Mouse (Mus musculus) C2C12 (cell line): Measurements from ENCODE around the gene Slc16a10.

Source experiments
- CEBPB ChIP-seq: IDR thresholded peaks from one replicate; pipeline ENCODE4 v1.6.1; 2011; ENCODE audit warnings: low read depth, mild to moderate bottlenecking, control low read depth, moderate library complexity
- CTCF ChIP-seq: IDR thresholded peaks from one replicate; pipeline ENCODE4 v1.5.1; 2011; ENCODE audit not compliant: control insufficient read depth, insufficient read depth, insufficient read length

DNA sequence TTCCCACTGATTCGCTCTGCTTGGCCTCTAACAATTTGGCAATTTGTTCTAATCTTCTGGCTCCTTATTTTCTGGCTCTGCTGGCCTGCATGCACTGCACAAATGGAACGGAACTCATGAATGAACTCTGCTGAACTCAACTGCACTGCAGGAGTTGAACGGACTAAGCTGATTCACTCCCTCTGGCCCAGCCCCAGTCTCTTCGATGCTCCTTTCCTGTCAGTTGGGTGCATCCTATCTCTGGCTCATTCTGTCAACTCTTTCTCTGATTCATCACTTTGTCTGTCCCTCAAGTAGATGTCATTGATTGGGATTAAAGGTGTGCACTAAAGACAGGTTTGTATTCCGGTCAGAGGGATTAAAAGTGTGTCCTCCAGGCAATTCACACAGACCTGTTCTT is 115.5 kb downstream of the Slc16a10 start:
- TF ChIP-seq CTCF (no peak), CEBPB (no peak)
